Mouse (Mus musculus) spleen, adult 2 months (tissue): ENCODE data around the gene Tldc1. TPM values are rescaled to one million over a fixed set of nuclear protein-coding genes. Genes with fewer than 3 reads are reported as not detected.

Experiments used
- DNase-seq, 2 experiments: peaks; one replicate each; pipeline versions ENCODE4 v3.0.0 to v3.0.0-alpha.2; 2012 to 2021; ENCODE audit warnings: low spot score in 2 of 2, low read depth in 1 of 2
- H3K27ac ChIP-seq: fragments of 200-500 bp; 2 replicates; pipeline ENCODE4 v1.5.1; 2012; ENCODE audit warnings: low read length, inconsistent platforms; ENCODE audit not compliant: insufficient read depth
- H3K27me3 ChIP-seq: fragments of 200-500 bp; 2 replicates; pipeline ENCODE4 v1.6.1; 2012; ENCODE audit warnings: mild to moderate bottlenecking, moderate library complexity, low read length, inconsistent platforms; ENCODE audit not compliant: control insufficient read depth, insufficient read depth
- H3K36me3 ChIP-seq: fragments of 200-500 bp; 2 replicates; pipeline ENCODE4 v1.6.1; 2012; ENCODE audit warnings: mild to moderate bottlenecking, low read length, inconsistent platforms; ENCODE audit not compliant: control insufficient read depth, insufficient read depth
- H3K4me1 ChIP-seq: fragments of 200-500 bp; 2 replicates; pipeline ENCODE4 v1.6.1; 2011; ENCODE audit warnings: inconsistent platforms; ENCODE audit not compliant: control insufficient read depth, insufficient read depth, insufficient read length
- H3K4me3 ChIP-seq: fragments of 200-500 bp; 2 replicates; pipeline ENCODE4 v1.5.1; 2011; ENCODE audit warnings: mild to moderate bottlenecking, inconsistent platforms; ENCODE audit not compliant: insufficient read depth, insufficient read length; ENCODE audit errors: extremely low read depth
- CTCF ChIP-seq: fragments of 200-500 bp; IDR thresholded peaks from 2 replicates; pipeline ENCODE4 v1.5.1; 2011; ENCODE audit warnings: mild to moderate bottlenecking, inconsistent platforms; ENCODE audit not compliant: insufficient read depth, insufficient read length, insufficient replicate concordance; ENCODE audit errors: extremely low read depth
- POLR2A ChIP-seq: fragments of 200-500 bp; IDR thresholded peaks from 2 replicates; pipeline ENCODE4 v1.6.1; 2011; ENCODE audit warnings: low read depth, low read length, inconsistent platforms
- WGBS: fragments of 180-500 bp; shearing (Covaris S2); methylation state at CpG from one replicate; pipeline ENCODE4 v1.1.7; 2018; 5-methylcytosine and 5-hydroxymethylcytosine counted together
- polyA plus RNA-seq: library from polyadenylated mRNA; depleted of rRNA; stranded (reverse); fragments of >200 nt; gene quantifications from 2 replicates; pipeline ENCODE4 v1.2.3, GENCODE M21; 2012

Gene Tldc1
- polyA plus RNA-seq, 1 experiment = 4.8 TPM

DNA sequence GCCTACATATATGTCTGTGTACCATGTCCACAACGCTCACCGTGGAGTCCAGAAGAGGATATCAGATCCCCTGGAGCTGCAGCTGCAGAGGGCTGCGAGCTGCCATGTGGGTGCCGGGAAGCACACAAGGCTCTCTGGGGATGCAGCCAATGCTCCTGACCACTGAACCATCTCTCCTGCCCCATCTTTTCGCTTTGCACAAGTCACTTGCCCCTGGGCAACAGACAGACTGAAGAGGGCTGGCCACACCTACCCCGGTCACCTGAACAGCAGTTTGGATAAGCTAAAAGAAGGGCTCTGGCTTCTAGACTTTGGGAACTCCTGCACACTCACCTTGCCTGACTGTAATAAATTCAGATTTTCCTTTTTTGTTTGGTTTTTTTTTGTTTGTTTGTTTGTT, 43.5 kb upstream of the Tldc1 start:
- WGBS = 67% methylated on average over 6 of the region's 6 CpGs
- Histone ChIP-seq H3K4me3 (no peak overlapping the region), H3K4me1 (peaks cover 17% of the 10 kb centered on the region), H3K27ac (no peak overlapping the region), H3K36me3 (peaks cover 37% of the 10 kb centered on the region), H3K27me3 (no peaks in the 10 kb centered on the region)
- no peak for DNase-seq
- no peak for TF ChIP-seq POLR2A
- TF ChIP-seq CTCF = no peak

DNA sequence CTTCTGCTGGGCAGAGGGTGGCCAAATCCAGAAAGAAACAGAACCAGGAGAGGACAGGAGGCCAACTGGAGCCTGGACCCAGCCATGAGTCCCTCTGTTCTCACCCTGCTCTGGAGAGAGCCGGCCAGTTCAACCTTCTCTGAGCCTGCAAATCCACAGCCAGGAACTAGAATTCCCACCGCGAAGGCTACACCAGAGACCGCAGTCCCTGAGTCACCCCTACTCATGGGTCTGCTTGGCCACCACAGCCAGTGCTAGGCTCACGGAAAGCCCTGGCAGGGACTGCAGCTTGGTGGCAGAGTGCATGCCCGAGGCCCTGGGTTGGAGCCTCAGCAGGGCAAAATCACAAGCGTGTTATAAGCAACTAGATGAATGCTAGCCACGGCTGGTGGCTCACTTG, 41.8 kb upstream of the Tldc1 start:
- WGBS = 91% methylated on average over 8 of the region's 8 CpGs
- Histone ChIP-seq H3K27me3 (no peaks in the 10 kb centered on the region), H3K4me1 (peaks cover 2% of the 10 kb centered on the region; the same call in 1 of the 2 replicates), H3K36me3 (peaks cover 40% of the 10 kb centered on the region), H3K27ac (no peak overlapping the region), H3K4me3 (no peak overlapping the region)
- TF ChIP-seq POLR2A = no peak
- no peak for TF ChIP-seq CTCF
- DNase-seq = no peak

DNA sequence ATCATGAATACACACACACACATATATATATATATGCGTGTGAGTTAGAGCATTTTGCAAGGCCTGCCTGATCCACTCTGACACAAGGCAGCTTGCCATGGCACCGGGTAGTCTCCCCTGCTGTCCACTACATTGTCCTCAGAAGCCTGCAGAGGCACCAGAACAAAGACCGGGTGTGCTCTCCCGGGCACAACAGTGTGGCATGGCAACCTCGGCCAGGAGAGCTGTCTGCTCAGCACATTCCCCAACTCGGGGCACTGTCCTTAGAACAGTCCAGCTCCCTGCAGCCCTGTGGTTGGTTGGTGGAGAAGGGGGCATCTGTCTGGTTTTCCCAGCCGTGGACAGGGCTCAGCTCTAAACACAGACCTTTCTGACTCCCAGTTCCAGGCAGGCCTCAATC, 41.1 kb upstream of the Tldc1 start:
- WGBS = 84% methylated on average over 7 of the region's 7 CpGs
- no peak for TF ChIP-seq CTCF
- TF ChIP-seq POLR2A = no peak
- no peak overlapping the region for H3K27ac ChIP-seq
- no peak overlapping the region for H3K4me3 ChIP-seq
- peaks cover 40% of the 10 kb centered on the region for H3K36me3 ChIP-seq
- H3K27me3 ChIP-seq = no peaks in the 10 kb centered on the region
- DNase-seq = no peak
- H3K4me1 ChIP-seq = peaks cover 7% of the 10 kb centered on the region; the same call in 1 of the 2 replicates

DNA sequence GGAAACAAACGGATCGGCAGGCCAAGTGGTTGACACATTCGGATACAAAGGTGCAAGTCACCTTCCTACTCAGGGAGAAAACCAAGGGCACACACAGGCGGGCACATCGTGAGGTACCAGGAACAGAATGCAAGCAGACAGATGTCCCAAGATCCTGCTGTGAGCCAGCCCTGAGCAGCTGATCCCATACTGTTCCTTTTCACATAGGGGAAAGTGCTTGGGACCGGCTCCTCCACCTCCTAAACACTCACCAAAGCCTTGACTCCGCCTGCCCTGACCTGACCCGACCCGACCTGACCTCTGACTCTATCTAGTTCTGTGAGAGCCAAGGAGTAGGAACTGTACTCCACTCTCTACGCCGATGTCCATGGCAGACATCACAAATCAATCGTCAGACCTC, 39.2 kb upstream of the Tldc1 start:
- peaks cover 30% of the 10 kb centered on the region for H3K36me3 ChIP-seq

DNA sequence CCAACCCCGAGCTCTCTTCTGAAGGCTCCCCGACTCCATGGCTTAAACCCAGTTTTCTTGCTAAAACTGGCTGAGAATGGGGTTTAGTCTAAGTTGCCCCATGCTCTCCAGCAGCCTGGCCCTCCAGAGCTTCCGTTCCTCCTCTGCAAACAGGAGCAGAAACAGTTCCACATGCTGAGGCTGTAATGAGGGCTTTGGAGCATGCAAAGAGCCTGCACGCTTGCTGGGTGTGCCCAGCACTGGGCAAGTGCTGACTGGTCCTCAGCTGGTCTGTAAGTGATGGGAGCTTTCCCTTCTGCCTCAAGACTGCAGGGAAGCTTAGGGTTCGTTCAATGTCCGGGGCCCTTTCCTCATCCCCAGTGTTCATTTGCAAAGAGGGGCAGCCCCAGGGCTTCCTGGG, 38.0 kb upstream of the Tldc1 start:
- Histone ChIP-seq H3K27me3 (no peaks in the 10 kb centered on the region), H3K4me3 (no peak overlapping the region), H3K4me1 (peaks cover 30% of the 10 kb centered on the region), H3K36me3 (peaks cover 23% of the 10 kb centered on the region), H3K27ac (peak overlapping the region; percentile 11; the same call in 1 of the 2 replicates)
- TF ChIP-seq CTCF (no peak), POLR2A (no peak)
- 88% methylated on average over 6 of the region's 6 CpGs for WGBS
- DNase-seq = no peak

More for the DNA sequence above, 39.2 kb upstream of the Tldc1 start:
- H3K27ac ChIP-seq = peak overlapping the region; percentile 17; the same call in 1 of the 2 replicates
- H3K27me3 ChIP-seq = no peaks in the 10 kb centered on the region
- TF ChIP-seq POLR2A (no peak), CTCF (no peak)
- 56% methylated on average over 12 of the region's 12 CpGs for WGBS
- H3K4me1 ChIP-seq = peaks cover 23% of the 10 kb centered on the region
- no peak for DNase-seq
- H3K4me3 ChIP-seq = no peak overlapping the region

DNA sequence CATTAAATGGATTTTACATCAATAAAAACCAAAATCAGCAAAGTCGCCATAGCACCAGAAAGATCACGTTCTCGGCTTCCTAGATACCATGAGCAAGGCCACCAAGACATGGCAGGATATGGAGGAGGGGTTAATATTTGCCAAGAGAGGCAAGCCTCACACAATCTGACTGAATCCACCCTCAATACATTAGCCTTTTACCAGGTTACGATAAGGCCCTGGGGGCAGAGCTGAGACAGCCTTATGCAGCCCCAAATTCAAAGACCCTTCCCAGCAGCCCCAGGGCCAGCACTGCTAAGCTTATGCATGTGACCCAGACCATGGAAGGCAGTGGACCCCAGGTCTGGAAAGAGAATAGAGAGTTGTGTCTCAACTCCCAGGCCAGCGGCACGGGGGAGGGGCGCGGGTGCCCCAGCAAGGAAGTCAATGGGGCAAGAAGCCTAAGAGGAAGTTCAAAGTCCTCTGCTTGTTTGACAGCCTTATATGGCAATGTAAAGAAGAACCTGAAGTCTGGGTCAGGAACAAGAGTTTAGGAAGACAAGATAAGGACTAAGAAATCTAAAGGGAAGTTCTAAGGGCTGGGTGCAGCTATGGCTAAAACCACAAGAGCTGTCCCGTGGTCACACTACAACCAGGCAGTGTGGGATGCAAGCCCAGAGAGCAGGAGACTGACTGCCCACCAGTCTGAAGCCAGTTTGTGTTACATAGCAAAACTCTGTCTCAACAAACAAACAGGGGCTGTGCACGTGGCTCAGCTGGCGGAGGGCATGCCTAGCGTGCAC, 34.6 kb upstream of the Tldc1 start:
- H3K36me3 ChIP-seq = peaks cover 23% of the 10 kb centered on the region
- peak overlapping the region; percentile 79 for H3K27ac ChIP-seq
- H3K4me1 ChIP-seq = peaks cover 30% of the 10 kb centered on the region
- 22% methylated on average over 12 of the region's 12 CpGs for WGBS
- peak overlapping the region; percentile 27; the same call in 1 of the 2 replicates for H3K4me3 ChIP-seq
- no peak for TF ChIP-seq POLR2A
- TF ChIP-seq CTCF = no peak
- H3K27me3 ChIP-seq = no peaks in the 10 kb centered on the region
- peak; percentile 47 to 80 for DNase-seq

DNA sequence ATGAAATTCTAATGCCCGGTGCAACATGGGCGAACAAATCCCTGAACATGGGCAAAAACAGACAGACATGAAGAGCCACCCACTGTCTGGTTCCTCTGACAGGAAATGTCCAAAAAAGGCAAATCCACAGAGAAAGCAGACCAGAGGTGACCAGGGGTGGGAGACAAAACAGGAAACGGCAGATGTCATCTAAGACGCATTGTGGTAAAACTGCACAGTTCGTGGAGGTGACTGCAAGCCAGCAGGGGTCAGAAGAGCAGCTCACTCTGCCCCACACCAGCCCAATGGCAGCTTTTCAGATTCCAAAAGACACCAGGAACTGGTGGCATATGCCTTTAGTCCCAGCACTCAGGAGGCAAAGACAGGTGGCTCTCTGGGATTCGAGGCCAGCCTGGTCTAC, 33.7 kb upstream of the Tldc1 start:
- TF ChIP-seq POLR2A (no peak), CTCF (peak; percentile 59; the same call in 1 of the 2 replicates)
- Histone ChIP-seq H3K27ac (peak overlapping the region; percentile 79), H3K27me3 (no peaks in the 10 kb centered on the region), H3K4me3 (no peak overlapping the region), H3K36me3 (peaks cover 23% of the 10 kb centered on the region), H3K4me1 (peaks cover 37% of the 10 kb centered on the region)
- DNase-seq = peak; percentile 61 to 63
- WGBS = 7% methylated on average over 6 of the region's 6 CpGs
